Mouse (Mus musculus) limb, embryonic 13.5 days (tissue): ENCODE data around the gene Gpr150. TPM values are rescaled to one million over a fixed set of nuclear protein-coding genes. Genes with fewer than 3 reads are reported as not detected.

Experiments used
- ATAC-seq: fragments of 200-750 bp; cut with Nextera tagmentation; 2 replicates; pipeline ENCODE4 v1.8.0; 2017; ENCODE audit warnings: low read depth, moderate number of reproducible peaks, moderate TSS enrichment; ENCODE audit not compliant: low FRiP score
- H3K27ac ChIP-seq: fragments of 300-500 bp; sonication (generic); 2 replicates; pipeline ENCODE4 v1.5.1; 2015; ENCODE audit warnings: inconsistent platforms, mild to moderate bottlenecking, moderate library complexity
- H3K27me3 ChIP-seq: fragments of 300-500 bp; sonication (generic); 2 replicates; pipeline ENCODE4 v1.6.1; 2015; ENCODE audit warnings: mild to moderate bottlenecking, inconsistent platforms
- H3K36me3 ChIP-seq: fragments of 300-500 bp; sonication (generic); 2 replicates; pipeline ENCODE4 v1.6.1; 2015; ENCODE audit warnings: inconsistent platforms, mild to moderate bottlenecking, moderate library complexity
- H3K4me1 ChIP-seq: fragments of 300-500 bp; sonication (generic); 2 replicates; pipeline ENCODE4 v1.6.1; 2015; ENCODE audit warnings: inconsistent platforms
- H3K4me2 ChIP-seq: fragments of 300-500 bp; sonication (generic); replicated peaks from 2 replicates; pipeline ENCODE4 v1.6.1; 2015; ENCODE audit warnings: inconsistent platforms, mild to moderate bottlenecking, moderate library complexity
- H3K4me3 ChIP-seq: fragments of 300-500 bp; sonication (generic); 2 replicates; pipeline ENCODE4 v1.5.1; 2015; ENCODE audit warnings: moderate library complexity, mild to moderate bottlenecking, inconsistent platforms
- H3K9ac ChIP-seq: fragments of 300-500 bp; sonication (generic); 2 replicates; pipeline ENCODE4 v1.6.1; 2015; ENCODE audit warnings: mild to moderate bottlenecking, inconsistent platforms
- H3K9me3 ChIP-seq: fragments of 300-500 bp; sonication (generic); 2 replicates; pipeline ENCODE4 v1.6.1; 2016; ENCODE audit warnings: inconsistent platforms
- WGBS: fragments of 180-500 bp; shearing (Covaris S2); methylation state at CpG from one replicate; pipeline ENCODE4 v1.1.7; 2015; 5-methylcytosine and 5-hydroxymethylcytosine counted together
- polyA plus RNA-seq: library from polyadenylated mRNA; unstranded; fragments of >200 nt; fragmentation: Nextera tagmentation; extraction: Ambion mirVana; gene quantifications from 2 replicates; pipeline ENCODE4 v1.2.1, GENCODE M21; 2015

Gpr150 gene
- polyA plus RNA-seq, 1 experiment from 2014 or later = not detected

DNA sequence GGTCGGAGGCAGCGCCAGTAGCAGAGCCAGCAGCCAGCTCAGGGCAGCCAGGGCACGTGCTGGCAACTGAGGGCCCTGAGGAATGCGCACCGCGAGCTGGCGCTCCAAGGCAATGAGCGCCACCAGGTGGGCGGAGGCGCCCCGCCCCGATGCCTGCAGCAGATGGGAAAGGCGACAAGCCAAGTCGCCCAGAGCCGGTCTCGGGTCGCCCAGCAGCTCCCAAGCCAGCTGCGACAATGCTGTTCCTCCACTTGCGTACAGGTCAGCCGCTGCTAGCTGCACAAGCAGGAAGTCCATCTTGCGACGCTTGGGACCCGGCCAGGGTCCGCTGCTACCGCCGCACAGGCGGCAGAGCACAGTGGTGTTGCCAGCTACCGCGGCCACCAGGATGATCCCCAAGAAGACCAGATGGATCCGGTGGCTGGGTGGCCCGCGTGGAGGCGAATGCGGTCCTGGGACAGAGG is 503 bp downstream of the Gpr150 start:
- peaks cover 60% of the 10 kb centered on the region for H3K27me3 ChIP-seq
- under 1% methylated on average over 34 of the region's 34 CpGs for WGBS
- peak overlapping the region; percentile 97 for H3K4me2 ChIP-seq
- H3K4me1 ChIP-seq = peaks cover 16% of the 10 kb centered on the region
- no peaks in the 10 kb centered on the region for H3K9me3 ChIP-seq
- peak; percentile 83 for ATAC-seq
- H3K27ac ChIP-seq = no peak overlapping the region
- peak overlapping the region; percentile 56 for H3K4me3 ChIP-seq
- H3K36me3 ChIP-seq = no peaks in the 10 kb centered on the region
- peak overlapping the region; percentile 57 for H3K9ac ChIP-seq

DNA sequence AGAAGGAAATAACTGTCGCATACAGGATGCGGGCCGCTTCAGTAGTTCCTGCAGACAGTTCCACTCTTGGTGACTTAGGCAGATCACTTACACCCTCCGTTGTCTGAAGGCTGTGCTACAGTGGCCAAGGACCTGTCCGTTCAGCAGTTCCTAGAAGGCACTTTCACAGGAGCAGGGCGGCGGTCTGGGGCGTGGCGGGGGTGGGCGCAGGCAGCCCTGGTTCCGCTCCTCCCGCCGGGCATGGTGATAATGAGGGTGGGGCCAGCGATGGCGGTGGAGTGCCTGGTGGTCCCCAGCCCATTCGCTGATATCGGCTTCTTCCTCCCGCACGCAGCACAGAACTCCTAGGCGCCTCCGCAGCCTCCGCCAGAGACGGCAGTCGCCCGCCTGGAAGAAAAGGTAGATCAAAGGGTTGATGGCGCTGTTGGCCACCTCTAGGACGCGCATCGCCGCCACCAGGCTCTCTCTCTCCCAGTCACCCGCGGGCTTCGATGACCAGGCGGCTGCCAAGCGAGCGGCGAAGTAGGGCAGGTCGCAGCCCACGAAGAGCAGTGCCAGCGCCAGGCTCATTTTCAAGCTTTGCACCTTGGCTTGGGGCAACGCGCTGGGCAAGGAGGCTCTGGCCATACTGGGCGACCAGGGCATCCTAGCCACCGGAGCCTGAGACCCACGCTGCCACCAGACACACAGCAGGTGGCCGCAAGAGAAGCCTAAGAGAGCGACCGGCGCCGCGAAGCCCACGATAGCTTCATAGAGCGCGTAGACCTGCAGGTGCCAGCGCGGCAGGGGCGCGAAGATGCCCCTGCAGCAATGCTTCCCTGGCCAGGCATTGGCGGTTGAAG is 1.2 kb downstream of the Gpr150 start:
- ATAC-seq = peak; percentile 74
- Histone ChIP-seq H3K27me3 (peaks cover 60% of the 10 kb centered on the region), H3K4me1 (peaks cover 16% of the 10 kb centered on the region), H3K36me3 (no peaks in the 10 kb centered on the region), H3K9ac (peak overlapping the region; percentile 57), H3K4me2 (peak overlapping the region; percentile 97), H3K9me3 (no peaks in the 10 kb centered on the region), H3K27ac (no peak overlapping the region), H3K4me3 (peak overlapping the region; percentile 56)
- under 1% methylated on average over 59 of the region's 59 CpGs for WGBS

DNA sequence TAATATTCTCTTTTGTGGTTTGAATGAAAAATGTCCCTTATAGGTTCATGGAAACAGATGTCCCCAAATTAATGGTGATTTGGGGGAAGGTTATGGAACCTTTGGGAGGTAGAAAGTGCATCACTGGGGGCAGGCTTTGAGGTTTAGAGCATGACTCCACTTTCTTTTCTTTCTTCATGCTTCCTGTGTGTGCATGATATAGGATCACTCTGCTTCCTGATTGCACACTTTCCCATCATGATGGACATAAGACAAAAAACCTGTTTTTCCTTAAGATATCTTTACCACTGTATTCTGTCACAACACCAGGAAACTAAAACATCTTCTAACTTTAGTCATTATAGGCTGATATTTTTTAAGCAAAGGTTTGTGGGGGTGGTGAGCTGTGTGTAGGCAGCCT is 11.8 kb downstream of the Gpr150 start:
- no peak overlapping the region for H3K4me3 ChIP-seq
- ATAC-seq = no peak
- no peaks in the 10 kb centered on the region for H3K9me3 ChIP-seq
- H3K9ac ChIP-seq = no peak overlapping the region
- no peak overlapping the region for H3K27ac ChIP-seq
- H3K36me3 ChIP-seq = no peaks in the 10 kb centered on the region
- H3K4me1 ChIP-seq = no peaks in the 10 kb centered on the region
- no peaks in the 10 kb centered on the region for H3K27me3 ChIP-seq
- no peak overlapping the region for H3K4me2 ChIP-seq

DNA sequence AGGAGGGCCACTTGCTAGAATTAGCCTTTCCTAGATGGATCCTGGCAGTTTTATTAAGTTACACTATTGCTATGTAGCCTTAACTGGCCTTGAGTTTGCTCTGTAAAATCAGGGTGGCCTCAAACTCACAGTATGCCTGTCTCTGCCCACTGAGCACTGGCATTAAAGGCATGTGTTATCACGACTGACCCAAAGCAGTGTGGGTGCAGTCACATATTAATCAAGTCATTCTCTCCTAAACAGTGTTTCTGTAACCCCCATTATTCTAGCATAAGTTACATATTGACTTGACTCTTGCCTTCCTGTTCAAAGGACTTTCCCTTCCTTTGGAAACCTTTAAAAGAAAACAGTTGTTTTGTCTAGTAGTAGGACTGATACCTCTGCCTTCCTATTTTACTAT is 14.3 kb downstream of the Gpr150 start:
- no peaks in the 10 kb centered on the region for H3K27me3 ChIP-seq
- H3K4me3 ChIP-seq = no peak overlapping the region
- H3K27ac ChIP-seq = no peak overlapping the region
- 50% methylated on average over 1 of the region's 1 CpGs for WGBS
- no peaks in the 10 kb centered on the region for H3K36me3 ChIP-seq
- H3K9ac ChIP-seq = no peak overlapping the region
- H3K4me2 ChIP-seq = no peak overlapping the region
- H3K9me3 ChIP-seq = no peaks in the 10 kb centered on the region
- H3K4me1 ChIP-seq = no peaks in the 10 kb centered on the region
- ATAC-seq = no peak

DNA sequence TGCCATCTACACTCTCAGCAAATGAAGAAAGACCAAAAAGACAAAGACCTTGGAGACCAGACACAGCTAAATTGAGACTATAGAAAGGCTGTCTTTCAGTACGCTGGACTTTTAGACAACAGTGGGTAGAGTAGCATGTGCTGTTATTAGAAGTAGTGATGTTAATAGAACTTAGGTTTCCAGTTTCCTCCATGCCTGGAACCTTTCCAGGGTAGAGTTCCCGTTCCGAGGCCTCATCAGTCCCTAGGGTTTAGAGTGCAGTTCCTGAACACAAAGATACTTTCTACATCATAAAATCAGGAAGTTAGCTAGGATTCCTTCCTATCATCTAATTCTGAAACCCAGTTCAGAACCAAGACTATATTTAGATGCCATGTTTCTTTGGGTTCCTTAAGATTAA is 32.2 kb downstream of the Gpr150 start:
- Histone ChIP-seq H3K9me3 (no peaks in the 10 kb centered on the region), H3K4me2 (no peak overlapping the region), H3K4me1 (no peaks in the 10 kb centered on the region), H3K36me3 (no peaks in the 10 kb centered on the region), H3K27me3 (no peaks in the 10 kb centered on the region), H3K4me3 (no peak overlapping the region), H3K9ac (no peak overlapping the region), H3K27ac (no peak overlapping the region)
- ATAC-seq = no peak
- WGBS = 62% methylated on average over 3 of the region's 3 CpGs

DNA sequence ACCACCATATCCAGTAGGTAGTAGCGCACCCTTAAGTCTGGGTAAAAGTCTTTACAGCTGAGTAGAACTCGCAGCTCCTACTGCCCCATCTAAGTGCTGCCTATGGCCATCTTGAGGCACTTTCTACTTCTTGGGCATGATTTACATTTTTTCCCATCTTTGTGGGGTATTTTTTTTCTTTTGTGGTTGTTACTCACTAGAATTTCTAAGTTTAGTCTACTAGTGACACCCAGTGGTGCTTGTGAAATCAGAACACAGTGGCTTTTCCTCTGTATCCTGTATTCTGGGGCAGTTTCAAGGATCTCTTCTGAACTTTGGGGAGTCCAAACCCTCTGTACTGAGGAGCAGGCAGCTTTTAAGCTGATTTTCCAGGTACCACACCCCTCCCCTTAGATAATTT is 35.0 kb downstream of the Gpr150 start:
- Histone ChIP-seq H3K27ac (no peak overlapping the region), H3K9me3 (no peaks in the 10 kb centered on the region), H3K4me3 (no peak overlapping the region), H3K27me3 (no peaks in the 10 kb centered on the region), H3K9ac (no peak overlapping the region), H3K36me3 (no peaks in the 10 kb centered on the region), H3K4me1 (peaks cover 7% of the 10 kb centered on the region), H3K4me2 (no peak overlapping the region)
- WGBS = 92% methylated on average over 2 of the region's 2 CpGs
- ATAC-seq = no peak

DNA sequence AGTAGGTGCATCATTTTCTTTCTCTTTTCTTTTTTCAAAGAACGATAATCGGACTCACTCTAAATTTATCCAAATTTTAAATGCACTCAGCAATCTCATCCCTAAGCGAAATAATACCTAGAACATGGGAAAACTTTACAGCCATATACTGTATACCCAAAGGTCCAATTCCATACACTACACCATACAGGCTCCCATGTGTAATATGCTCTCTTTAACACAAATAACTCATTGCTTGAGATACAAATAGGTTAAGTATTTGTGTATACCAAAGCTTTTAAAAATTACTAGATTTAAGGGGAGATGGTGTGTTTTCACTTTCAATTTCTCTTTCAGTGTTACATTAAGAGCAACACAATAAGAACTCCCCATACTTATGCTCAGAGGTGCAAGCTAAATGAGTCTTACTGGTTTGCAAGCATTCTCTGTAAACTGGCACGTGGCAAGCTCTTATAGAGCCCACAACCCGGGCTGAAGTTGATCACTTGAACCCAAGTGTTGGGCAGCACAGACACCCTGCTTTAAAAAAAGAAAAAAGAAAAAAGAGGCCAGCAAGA is 37.9 kb downstream of the Gpr150 start:
- H3K4me1 ChIP-seq = peaks cover 7% of the 10 kb centered on the region
- H3K27ac ChIP-seq = no peak overlapping the region
- WGBS = 45% methylated on average over 5 of the region's 5 CpGs
- H3K36me3 ChIP-seq = no peaks in the 10 kb centered on the region
- ATAC-seq = peak; percentile 56
- peak overlapping the region; percentile 75 for H3K4me2 ChIP-seq
- H3K9ac ChIP-seq = peak overlapping the region; percentile 31
- H3K9me3 ChIP-seq = no peaks in the 10 kb centered on the region
- H3K4me3 ChIP-seq = peak overlapping the region; percentile 75
- H3K27me3 ChIP-seq = no peaks in the 10 kb centered on the region

DNA sequence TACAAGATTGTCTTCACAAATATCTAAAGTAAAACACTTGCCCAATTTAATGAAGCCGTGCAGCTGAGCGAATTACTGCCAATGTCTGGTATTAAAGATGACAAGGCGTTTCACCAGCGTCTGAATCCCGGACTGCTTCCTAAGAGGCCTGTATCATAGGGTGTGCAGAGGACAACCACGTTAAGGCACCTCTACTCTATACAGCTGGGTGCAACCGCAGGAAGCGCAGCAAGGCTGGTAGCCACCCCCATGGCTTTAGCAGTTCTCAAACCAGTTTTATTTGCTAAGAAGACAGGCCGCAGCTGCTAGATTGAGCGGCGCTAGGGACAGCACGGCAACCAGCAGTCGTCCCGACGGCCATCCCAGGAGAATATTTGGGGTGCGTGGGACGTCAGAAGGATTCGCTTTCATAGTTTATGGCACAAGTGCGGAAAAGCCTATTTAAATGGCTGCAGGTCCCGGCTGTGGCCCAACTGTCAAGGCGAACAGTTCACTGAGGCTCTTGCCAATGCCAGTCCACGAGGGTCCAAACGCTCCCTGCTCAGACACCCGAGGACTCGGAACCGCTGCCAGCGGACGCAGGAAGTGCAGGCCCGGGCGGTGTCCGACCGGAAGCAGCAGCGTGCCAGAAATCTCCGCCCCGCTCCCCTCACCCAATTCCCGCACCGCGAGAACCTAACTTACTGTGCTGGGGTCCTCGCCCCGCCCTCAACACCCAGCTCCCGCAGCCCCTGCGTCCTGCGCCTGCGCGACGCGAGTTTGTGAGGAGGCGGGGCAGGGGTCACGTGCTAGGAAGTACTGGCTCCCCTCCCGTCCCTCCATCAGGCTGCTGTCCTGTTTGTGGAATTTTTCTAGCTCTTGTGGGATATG is 38.6 kb downstream of the Gpr150 start, which contains the start of gene Rfesd:
TSS of gene Rfesd (minus strand) at position 746 of the 870 bp plus-strand sequence.
- Histone ChIP-seq H3K4me2 (peak within 1 kb of the TSS; percentile 75), H3K4me1 (peaks cover 7% of the 10 kb centered on the region), H3K27ac (peak within 1 kb of the TSS; percentile 92), H3K9me3 (no peaks in the 10 kb centered on the region), H3K36me3 (no peaks in the 10 kb centered on the region), H3K27me3 (no peaks in the 10 kb centered on the region), H3K4me3 (peak within 1 kb of the TSS; percentile 75), H3K9ac (peak within 1 kb of the TSS; percentile 89)
- under 1% methylated on average over 50 of the region's 50 CpGs for WGBS
- peak; percentile 100 for ATAC-seq

DNA sequence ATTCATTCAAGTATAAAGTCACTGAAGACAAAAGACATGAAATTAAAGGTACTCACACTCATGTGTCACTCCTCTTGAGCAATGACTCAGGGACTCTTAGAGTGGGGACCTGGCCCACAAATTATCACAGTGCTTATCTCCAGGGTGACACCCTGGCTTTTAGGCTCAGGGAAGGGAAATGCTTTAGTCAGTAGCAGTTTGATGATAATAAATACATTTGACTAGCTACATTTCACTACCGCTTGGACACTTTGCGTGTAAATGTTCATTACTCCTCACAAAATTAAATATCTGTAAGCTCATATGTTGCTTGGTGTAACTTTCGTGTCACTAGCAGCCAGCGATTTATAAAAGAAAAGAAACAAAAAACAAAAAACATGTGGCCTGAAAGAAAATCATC is 39.3 kb downstream of the Gpr150 start:
- no peaks in the 10 kb centered on the region for H3K9me3 ChIP-seq
- 78% methylated on average over 4 of the region's 4 CpGs for WGBS
- H3K27ac ChIP-seq = no peak overlapping the region
- peak overlapping the region; percentile 75 for H3K4me2 ChIP-seq
- H3K4me3 ChIP-seq = peak overlapping the region; percentile 75
- no peaks in the 10 kb centered on the region for H3K36me3 ChIP-seq
- peak overlapping the region; percentile 89 for H3K9ac ChIP-seq
- no peak for ATAC-seq
- H3K4me1 ChIP-seq = peaks cover 7% of the 10 kb centered on the region
- no peaks in the 10 kb centered on the region for H3K27me3 ChIP-seq

DNA sequence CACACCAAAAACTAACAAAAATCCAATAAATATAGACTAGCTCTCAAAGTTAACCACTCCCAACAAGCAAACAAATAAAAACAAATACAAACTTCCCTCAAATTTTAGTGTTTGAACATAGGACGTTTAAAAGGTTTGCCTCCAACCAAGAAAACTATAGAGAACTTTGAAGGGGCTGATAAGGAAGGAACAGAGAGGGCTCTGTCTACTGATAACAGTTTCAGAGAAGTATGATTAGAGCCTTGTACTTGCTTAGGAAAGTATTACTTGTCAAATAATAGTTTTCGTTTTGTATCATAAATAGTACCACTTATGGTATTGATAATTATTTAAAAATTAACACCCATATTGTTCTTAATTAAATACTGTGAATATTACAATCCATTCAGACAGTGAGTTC is 42.3 kb downstream of the Gpr150 start:
- Histone ChIP-seq H3K4me1 (peaks cover 7% of the 10 kb centered on the region), H3K27ac (no peak overlapping the region), H3K27me3 (no peaks in the 10 kb centered on the region), H3K4me3 (no peak overlapping the region), H3K4me2 (no peak overlapping the region), H3K9ac (no peak overlapping the region), H3K36me3 (no peaks in the 10 kb centered on the region), H3K9me3 (no peaks in the 10 kb centered on the region)
- no peak for ATAC-seq
- WGBS = 81% methylated on average over 2 of the region's 2 CpGs
